Mouse (Mus musculus): ENCODE data around the gene Map10.

DNA sequence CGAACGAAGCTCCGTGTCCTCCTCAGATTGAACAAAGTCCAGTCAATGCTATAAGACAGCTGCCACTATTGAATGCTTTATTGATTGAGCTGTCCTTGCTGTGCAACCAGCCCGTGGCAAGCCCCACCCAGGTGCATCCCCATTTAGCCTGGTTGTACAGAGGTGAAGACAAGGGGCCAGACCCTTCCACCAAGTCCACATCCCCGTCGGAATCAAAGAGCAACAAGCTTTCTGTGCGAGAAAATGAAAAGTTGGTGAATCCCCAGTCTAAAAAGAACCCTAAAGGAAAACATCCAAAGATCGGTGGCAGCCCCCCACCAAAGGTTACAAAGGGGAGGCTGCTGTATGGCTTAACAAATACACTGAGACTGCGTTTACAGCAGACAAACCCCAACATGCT, 1.3 kb downstream of the Map10 start:
- TF ChIP-seq CTCF (IDR thresholded peaks at IDR 0.05; ENCODE audit: low read depth, low read length) (no peak), EP300 (IDR thresholded peaks at IDR 0.05; ENCODE audit: insufficient read depth, low read depth, low read length) (no peak), POLR2A (IDR thresholded peaks at IDR 0.05; ENCODE audit: insufficient read depth, low read length) (no peak)

Data from ES-Bruce4 (cell line).